Mouse (Mus musculus): ENCODE results near the gene Mitd1. TPM values are rescaled to one million over a fixed set of nuclear protein-coding genes. Genes with fewer than 3 reads are reported as not detected.

The Mitd1 gene
- polyA plus RNA-seq, 1 experiment: 6.2 TPM

DNA sequence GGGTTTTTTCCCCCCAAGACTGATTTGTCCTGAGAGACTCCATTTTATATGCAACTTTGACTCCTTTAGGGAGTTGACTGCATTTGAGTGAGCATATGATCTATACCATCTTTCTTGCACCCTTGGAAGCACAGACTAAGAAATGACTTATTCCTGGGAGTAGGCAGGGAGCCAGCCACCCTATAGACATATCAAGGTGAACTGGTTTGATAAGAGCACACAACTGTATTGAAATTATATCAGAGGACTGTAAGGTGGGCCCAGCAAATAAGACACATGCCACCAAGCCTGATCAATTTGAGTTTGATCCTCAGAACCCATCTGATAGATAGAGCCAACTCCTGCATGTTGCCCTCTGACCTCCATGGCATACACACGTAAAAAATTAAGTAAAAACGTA, 20.8 kb downstream of the Mitd1 start:
- no peaks in the 10 kb centered on the region for H3K27me3 ChIP-seq (replicated peaks; ENCODE audit: control insufficient read depth, insufficient read depth, low read length)
- peaks cover 7% of the 10 kb centered on the region; the same call in 1 of the 2 replicates for H3K4me1 ChIP-seq (ENCODE audit: control insufficient read depth, insufficient read depth, low read length)
- no peak overlapping the region for H3K4me3 ChIP-seq (ENCODE audit: insufficient read depth, low read depth, low read length)
- TF ChIP-seq POLR2A (IDR thresholded peaks at IDR 0.05; ENCODE audit: low read depth, low read length) (no peak), CTCF (conservative IDR thresholded peaks at IDR 0.05; ENCODE audit: insufficient read depth, insufficient read length, low read depth, low read length) (no peak)
- H3K36me3 ChIP-seq (ENCODE audit: control insufficient read depth, insufficient read depth, low read length): no peaks in the 10 kb centered on the region
- 65% methylated on average over 2 of the region's 2 CpGs for WGBS
- DNase-seq: no peak
- no peak overlapping the region for H3K27ac ChIP-seq (ENCODE audit: insufficient read depth, low read depth, low read length)

DNA sequence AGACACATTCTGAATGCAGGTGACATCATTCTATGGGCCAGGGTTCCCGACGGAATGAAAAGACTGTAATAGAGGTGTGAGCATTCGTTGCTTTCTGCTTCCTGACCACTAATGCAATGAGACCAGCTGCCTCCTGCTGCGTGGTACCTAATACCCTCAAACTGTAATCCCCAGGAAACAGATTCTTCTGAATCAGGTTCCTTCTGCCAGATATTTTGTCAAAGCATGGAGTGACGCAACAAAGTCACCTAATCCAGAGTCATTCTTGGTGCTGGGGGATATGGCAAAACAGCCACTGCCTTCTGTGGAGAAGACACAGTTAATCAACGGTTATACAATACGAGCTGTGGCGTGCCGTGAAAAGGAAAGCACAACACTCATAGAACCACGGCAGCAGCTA, 21.6 kb downstream of the Mitd1 start:
- 61% methylated on average over 10 of the region's 10 CpGs for WGBS
- TF ChIP-seq POLR2A (IDR thresholded peaks at IDR 0.05; ENCODE audit: low read depth, low read length) (no peak), CTCF (conservative IDR thresholded peaks at IDR 0.05; ENCODE audit: insufficient read depth, insufficient read length, low read depth, low read length) (no peak)
- no peaks in the 10 kb centered on the region for H3K36me3 ChIP-seq (ENCODE audit: control insufficient read depth, insufficient read depth, low read length)

DNA sequence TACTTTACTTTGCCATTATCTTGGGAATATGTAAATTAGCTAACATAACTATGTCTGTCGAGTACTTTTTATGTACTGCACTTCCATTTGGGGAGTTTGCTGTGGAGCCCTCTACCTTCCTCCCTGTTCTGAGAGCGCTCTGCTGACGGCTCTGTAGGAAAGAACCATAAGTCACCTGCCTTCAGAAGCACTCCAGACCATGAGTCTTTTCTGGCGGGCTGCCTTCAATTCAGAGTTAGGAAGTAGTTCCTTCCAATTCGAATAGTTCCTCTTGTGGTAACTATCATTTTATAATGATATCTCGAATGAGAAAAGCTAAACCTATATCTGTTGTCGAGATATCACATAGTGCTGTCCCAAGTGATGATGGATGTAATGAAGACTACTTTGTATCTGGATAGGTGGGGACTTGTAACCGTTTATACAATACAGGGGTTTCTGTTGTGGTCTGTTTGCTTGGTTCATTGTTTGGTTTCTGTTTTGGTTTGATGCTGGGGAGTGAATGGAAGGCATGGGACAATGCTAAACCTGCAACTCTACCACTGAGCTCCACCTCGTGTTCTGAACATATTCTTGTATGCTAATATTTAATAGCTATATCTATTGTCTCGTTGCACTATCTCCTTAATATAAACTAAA, 22.4 kb downstream of the Mitd1 start:
- no peak overlapping the region for H3K27ac ChIP-seq (ENCODE audit: insufficient read depth, low read depth, low read length)
- TF ChIP-seq POLR2A (IDR thresholded peaks at IDR 0.05; ENCODE audit: low read depth, low read length) (no peak), CTCF (conservative IDR thresholded peaks at IDR 0.05; ENCODE audit: insufficient read depth, insufficient read length, low read depth, low read length) (no peak)
- peaks cover 7% of the 10 kb centered on the region; the same call in 1 of the 2 replicates for H3K4me1 ChIP-seq (ENCODE audit: control insufficient read depth, insufficient read depth, low read length)
- no peak overlapping the region for H3K4me3 ChIP-seq (ENCODE audit: insufficient read depth, low read depth, low read length)
- H3K27me3 ChIP-seq (replicated peaks; ENCODE audit: control insufficient read depth, insufficient read depth, low read length): no peaks in the 10 kb centered on the region
- 68% methylated on average over 10 of the region's 10 CpGs for WGBS
- DNase-seq: no peak
- H3K36me3 ChIP-seq (ENCODE audit: control insufficient read depth, insufficient read depth, low read length): no peaks in the 10 kb centered on the region

More for the DNA sequence above, 21.6 kb downstream of the Mitd1 start:
- Histone ChIP-seq H3K27me3 (replicated peaks; ENCODE audit: control insufficient read depth, insufficient read depth, low read length) (no peaks in the 10 kb centered on the region), H3K4me3 (ENCODE audit: insufficient read depth, low read depth, low read length) (no peak overlapping the region), H3K4me1 (ENCODE audit: control insufficient read depth, insufficient read depth, low read length) (peaks cover 7% of the 10 kb centered on the region; the same call in 1 of the 2 replicates), H3K27ac (ENCODE audit: insufficient read depth, low read depth, low read length) (no peak overlapping the region)
- no peak for DNase-seq

DNA sequence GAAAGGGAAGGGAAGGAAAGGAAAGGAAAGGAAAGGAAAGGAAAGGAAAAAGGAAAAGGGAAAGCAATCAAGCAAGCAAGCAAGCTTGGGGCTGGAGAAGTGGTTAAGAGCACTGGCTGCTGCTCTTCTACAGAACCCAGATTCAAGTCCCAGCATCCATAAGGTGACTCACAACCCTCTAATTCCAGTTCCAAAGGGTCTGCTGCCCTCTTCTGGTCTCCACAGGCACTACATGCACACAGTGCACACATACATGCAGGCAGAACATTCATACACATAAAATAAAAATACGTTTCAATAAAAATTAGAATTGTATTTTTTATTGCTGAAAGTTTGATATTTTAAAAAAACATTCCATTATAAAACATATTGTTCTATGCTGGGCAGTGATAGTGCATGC, 23.2 kb downstream of the Mitd1 start:
- no peaks in the 10 kb centered on the region for H3K36me3 ChIP-seq (ENCODE audit: control insufficient read depth, insufficient read depth, low read length)
- H3K27ac ChIP-seq (ENCODE audit: insufficient read depth, low read depth, low read length): no peak overlapping the region
- TF ChIP-seq CTCF (conservative IDR thresholded peaks at IDR 0.05; ENCODE audit: insufficient read depth, insufficient read length, low read depth, low read length): peak; percentile 81
- no peak for TF ChIP-seq POLR2A (IDR thresholded peaks at IDR 0.05; ENCODE audit: low read depth, low read length)
- H3K27me3 ChIP-seq (replicated peaks; ENCODE audit: control insufficient read depth, insufficient read depth, low read length): no peaks in the 10 kb centered on the region
- no peak overlapping the region for H3K4me3 ChIP-seq (ENCODE audit: insufficient read depth, low read depth, low read length)
- peaks cover 3% of the 10 kb centered on the region; the same call in 1 of the 2 replicates for H3K4me1 ChIP-seq (ENCODE audit: control insufficient read depth, insufficient read depth, low read length)
- DNase-seq: peak; percentile 69
- 88% methylated on average over 1 of the region's 1 CpGs for WGBS

DNA sequence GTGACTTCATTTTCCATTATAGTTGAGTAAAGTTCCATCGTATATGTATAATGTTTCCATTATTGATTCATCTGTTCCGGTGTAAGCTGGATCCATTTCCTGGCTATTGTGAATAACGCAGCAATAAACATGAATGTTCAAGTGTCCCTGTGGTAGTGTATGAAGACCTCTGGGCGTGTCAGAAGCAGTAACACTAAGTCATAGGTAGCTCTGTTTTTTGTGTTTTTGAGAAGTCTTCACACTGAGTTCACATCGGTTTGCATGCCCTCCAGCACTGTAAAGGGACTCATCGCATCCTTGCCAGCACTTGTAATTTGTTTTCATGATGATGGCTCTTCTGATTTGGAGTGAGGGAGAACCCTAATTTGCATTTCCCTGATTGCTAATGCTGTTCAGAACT, 23.9 kb downstream of the Mitd1 start, which contains the start of gene Tsga10:
Gene Tsga10, minus strand, starts transcription at position 144 of the 400 bp plus-strand sequence.
- H3K27ac ChIP-seq (ENCODE audit: insufficient read depth, low read depth, low read length): peak within 1 kb of the TSS; percentile 52
- 85% methylated on average over 6 of the region's 6 CpGs for WGBS

DNA sequence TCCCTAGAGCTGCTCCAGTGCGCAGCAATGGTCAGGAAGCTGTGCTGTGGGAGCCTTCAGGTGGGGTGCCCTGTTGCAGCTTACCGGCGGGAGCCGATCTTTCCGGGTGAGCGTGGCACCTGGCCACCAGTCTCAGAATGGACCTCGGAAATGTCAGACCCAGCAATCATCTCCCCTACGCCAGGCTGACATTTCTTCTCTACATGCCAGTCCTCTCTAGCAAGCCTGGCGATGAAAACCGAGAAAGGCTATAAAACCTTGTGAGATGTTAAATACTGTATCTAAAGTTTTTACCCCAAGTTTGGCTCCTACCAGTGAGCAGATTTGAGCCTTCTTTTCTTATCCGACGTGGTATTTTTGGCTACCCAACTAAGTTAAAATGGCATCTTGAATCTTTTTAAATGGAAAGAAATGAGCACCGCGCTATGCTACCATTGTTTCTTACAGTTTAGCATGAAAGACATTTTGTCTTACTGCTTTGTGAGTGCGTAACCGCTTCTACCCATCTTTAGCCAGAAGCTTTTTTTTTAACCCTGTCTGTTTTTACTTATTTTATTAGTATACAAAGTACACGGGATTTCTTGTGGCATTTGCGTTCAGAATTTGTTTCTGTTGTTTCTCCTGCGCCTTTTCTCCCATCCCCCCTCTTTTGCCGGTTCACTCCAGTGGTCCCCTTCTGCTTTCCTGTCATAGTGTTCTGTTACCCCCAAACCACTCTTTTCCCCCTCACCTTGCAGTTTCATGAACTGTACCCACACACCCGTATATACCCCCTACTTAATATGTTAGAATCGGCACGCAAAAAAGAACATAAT, 24.6 kb downstream of the Mitd1 start:
- Histone ChIP-seq H3K36me3 (ENCODE audit: control insufficient read depth, insufficient read depth, low read length) (no peaks in the 10 kb centered on the region), H3K27me3 (replicated peaks; ENCODE audit: control insufficient read depth, insufficient read depth, low read length) (no peaks in the 10 kb centered on the region), H3K4me3 (ENCODE audit: insufficient read depth, low read depth, low read length) (peak overlapping the region; percentile 62), H3K27ac (ENCODE audit: insufficient read depth, low read depth, low read length) (peak overlapping the region; percentile 52), H3K4me1 (ENCODE audit: control insufficient read depth, insufficient read depth, low read length) (no peaks in the 10 kb centered on the region; the same call in 1 of the 2 replicates)
- TF ChIP-seq POLR2A (IDR thresholded peaks at IDR 0.05; ENCODE audit: low read depth, low read length) (no peak), CTCF (conservative IDR thresholded peaks at IDR 0.05; ENCODE audit: insufficient read depth, insufficient read length, low read depth, low read length) (no peak)
- 10% methylated on average over 23 of the region's 23 CpGs for WGBS
- no peak for DNase-seq

More for the DNA sequence above, 23.9 kb downstream of the Mitd1 start, which contains the start of gene Tsga10:
- no peak for DNase-seq
- peak within 1 kb of the TSS; percentile 62 for H3K4me3 ChIP-seq (ENCODE audit: insufficient read depth, low read depth, low read length)
- no peaks in the 10 kb centered on the region; the same call in 1 of the 2 replicates for H3K4me1 ChIP-seq (ENCODE audit: control insufficient read depth, insufficient read depth, low read length)
- H3K36me3 ChIP-seq (ENCODE audit: control insufficient read depth, insufficient read depth, low read length): no peaks in the 10 kb centered on the region
- TF ChIP-seq POLR2A (IDR thresholded peaks at IDR 0.05; ENCODE audit: low read depth, low read length) (no peak), CTCF (conservative IDR thresholded peaks at IDR 0.05; ENCODE audit: insufficient read depth, insufficient read length, low read depth, low read length) (no peak)
- no peaks in the 10 kb centered on the region for H3K27me3 ChIP-seq (replicated peaks; ENCODE audit: control insufficient read depth, insufficient read depth, low read length)
